Mouse (Mus musculus) spleen, embryonic (tissue): Measurements from ENCODE around the gene Cdc45.
"Not testable (repeated sequence)": the region's sequence is repeated elsewhere in the genome, so short reads cannot be mapped to it uniquely, and the experiment has no call there.

ENCODE experiments used
- CTCF ChIA-PET: fragments of 350-600 bp; sonication (Branson Sonifier 250); formaldehyde crosslinking; loops from one replicate; lab custom pipeline; 2022; lab: Charles Lee

Cdc45 gene

DNA sequence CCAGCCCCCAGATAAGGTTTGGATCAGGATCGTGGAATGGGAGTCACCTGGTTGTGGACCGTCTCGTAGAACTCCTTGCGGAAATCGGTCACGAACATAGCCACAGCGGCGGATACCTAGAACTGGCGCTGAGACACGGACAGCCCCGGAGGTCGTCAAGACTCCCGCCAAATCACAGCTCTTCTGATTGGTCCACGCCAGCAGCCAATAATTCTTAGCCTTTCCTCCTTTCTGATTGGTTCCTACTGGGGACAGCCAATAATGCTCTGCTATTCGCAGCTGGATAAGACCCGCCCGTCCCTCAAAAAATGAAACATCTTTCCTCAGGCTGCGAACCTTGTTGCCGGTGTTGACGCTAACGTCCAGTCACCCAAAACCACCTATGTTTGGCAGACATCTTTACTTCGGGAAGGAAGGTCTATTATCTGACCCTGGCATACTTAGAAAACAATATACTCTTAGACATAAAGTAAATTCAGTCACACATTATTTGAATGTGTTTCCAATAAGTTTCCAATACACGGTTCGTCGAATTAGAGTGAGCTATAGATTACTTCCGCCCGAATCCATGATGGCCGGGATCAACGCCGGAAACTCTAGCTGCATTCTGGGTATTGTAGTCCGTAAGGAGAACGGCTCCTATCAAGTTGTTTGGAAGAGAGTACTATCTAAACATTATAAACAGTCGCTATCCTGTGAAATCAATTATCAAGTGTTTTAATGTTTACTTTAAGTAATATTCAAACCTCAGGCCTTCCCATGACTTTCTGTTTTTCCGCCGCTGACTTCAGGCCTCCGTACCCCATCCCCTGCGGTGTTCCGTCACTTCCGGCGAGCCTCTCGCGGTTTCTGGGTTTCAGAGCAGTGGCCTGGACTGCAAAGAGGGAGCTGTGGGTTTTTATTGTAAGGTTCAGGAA lies at the start of gene Cdc45, which contains the start of gene Ufd1:
TSS of gene Cdc45 (minus strand) at position 520 of the 917 bp plus-strand sequence.
TSS of gene Ufd1 (plus strand) at position 312 of the 917 bp plus-strand sequence.
- CTCF ChIA-PET = interaction anchor here (1.4 kb wide), 2 partner anchors 13 to 64 kb away, joined by 3 read pairs; no protein-coding TSS in a partner anchor

DNA sequence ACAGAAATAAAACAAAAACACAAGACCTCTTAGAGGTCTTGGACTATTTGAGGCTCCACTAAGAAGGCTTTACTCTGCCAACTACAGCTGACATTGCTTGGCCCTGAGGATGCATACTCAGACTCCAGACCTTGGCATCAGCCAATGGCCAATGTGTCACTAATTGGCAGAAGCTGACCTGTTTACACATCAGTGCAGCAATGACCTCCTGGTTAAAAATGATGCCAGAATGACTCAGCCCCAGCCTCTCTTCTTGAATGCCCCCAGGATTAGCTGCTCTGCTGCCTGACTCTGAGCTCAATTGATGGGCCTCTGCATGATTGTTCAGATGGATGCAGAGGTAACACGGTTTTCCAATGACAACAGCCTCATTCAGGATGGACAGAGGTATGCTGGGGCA lies 48.4 kb upstream of the Cdc45 start:
- CTCF ChIA-PET = no interaction called here

DNA sequence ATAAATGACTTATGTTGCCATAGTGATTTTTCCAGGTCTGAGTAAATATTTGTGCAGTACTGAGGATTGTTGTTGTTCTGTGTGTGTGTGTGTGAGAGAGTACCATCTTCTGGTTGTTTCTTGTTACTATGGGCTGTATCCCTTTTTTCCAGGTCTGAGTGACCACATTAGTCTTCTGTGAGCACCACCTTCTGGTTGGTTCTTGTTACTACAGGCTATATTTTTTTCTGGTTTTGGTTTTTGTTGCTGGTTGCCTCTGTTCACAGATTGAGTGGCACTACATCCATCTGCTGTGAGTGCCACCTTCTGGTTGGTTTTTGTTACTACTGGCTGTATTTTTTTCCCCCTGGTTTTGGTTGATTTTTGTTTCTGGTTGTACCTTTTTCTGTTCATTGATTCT lies 46.8 kb upstream of the Cdc45 start:
- CTCF ChIA-PET = no interaction called here

DNA sequence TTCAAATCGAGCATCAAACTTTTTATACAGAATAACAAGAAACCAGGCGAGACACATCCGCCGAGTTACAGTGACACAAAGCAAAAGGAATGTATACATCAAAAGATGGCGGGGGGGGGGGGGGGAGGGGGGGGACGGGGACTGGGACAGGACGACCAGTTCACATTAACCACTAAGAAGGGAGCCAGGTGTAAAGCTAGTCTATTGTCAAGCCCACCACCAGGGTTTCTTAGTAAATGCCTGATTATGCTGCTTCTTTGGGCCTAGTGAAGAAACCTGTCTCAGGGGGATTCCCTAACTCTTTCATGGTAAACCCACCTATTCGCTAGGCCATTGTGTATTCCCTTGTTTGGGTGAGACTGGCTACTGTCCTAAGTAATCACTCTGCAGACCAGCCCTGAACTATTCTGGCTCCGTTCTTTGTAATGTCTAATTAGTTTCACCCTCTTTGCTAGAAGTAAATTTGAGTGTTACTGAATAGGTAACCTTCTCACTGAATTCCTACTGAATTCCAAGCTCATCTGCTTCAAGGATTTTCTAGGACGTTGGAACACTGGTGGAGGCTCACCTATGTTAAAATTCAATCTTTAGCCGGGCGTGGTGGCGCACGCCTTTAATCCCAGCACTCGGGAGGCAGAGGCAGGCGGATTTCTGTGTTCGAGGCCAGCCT lies 37.9 kb upstream of the Cdc45 start:
- CTCF ChIA-PET = not testable (repeated sequence)

DNA sequence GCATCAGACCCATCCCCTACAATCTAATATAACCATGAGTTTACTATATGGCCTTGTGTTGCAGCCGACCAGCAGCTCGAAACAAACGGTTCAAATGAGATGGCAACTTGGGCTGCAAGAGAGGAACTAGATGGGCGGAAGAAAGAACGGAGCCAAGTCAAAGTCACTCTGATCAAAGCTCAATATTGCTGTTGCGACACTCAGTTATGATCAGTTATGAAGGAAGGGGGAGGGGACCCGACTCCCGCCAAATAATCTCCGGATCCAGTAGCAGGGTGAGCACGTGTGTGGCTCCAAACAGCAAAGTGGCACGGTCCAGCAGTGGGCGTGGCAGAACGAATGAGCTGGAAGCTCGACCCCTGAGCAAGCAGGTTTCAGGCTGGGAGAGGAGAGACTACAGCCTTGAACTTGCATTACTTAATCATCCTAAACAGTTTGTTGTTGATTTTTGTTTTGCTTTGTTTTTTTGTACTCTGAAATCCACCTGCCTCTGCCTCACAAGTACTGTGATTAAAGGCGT lies 34.6 kb upstream of the Cdc45 start:
- CTCF ChIA-PET = no interaction called here

DNA sequence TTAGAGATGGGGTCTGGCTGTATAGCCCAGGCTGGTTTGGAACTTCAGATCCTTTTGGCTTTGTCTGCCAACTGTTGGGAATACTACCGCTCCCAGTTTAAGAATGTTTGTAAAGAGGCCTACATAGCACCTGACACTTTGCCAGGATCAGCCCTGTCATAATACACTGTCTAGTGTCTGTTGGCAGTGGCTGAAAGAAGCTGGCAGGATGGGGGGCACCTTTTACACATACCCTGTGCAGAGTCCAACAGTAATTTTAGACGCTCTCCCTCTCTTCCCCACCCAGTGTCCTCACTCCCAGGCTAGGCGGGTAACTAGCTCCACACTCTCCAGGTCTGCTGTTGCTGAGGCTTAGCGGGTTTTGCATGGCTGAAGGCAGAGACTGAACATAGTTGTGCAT lies 26.6 kb upstream of the Cdc45 start:
- CTCF ChIA-PET = no interaction called here

DNA sequence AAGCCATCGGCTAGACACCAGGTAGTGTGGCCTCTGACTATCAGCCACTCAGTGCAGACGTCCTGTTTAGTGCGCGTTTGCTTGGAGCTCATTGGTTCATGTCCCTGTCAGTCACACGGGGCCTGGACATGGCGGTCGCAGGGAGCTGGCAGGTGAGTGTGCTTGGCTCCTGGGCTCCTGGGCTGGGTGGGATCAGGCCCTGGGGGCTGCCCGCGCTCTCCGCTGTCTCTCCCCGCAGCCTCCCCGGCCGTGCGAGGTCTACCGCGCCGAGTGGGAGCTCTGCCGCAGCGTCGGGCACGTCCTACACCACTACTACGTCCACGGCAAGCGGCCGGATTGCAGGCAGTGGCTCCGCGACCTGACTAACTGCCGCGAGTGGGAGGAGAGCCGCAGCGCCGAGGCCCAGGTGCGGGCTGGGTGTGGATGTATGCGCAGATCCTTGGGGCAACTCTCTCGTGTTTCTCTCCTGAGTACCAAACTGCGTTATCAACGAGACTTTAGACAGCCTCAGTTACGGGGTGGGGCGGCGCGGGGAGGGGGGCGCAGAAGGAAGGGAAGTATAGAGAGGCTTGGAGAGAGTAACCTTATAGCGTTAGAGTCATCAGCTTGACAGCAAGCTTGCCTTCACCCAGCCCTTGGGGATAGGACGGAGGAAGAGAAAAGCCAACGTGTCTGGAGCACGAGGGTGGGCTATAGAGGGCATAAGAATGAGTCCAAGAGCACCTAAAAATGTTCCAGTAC lies 24.9 kb upstream of the Cdc45 start, which contains the start of the genes 2510002D24Rik and Gm28539:
TSS of gene 2510002D24Rik (plus strand) at position 111 of the 741 bp plus-strand sequence.
TSS of gene Gm28539 (plus strand) at position 117 of the 741 bp plus-strand sequence.
- CTCF ChIA-PET = interaction anchor here (0.6 kb wide), 1 partner anchor 29 kb away, joined by 3 read pairs; no protein-coding TSS in a partner anchor

- CTCF ChIA-PET = interaction anchor here (0.5 kb wide), 1 partner anchor 1322 kb away, joined by 7 read pairs; no protein-coding TSS in a partner anchor
Observed at GRCm38 (mm10) chr16:18836073-18836467, 24.3 kb upstream of the Cdc45 start.

DNA sequence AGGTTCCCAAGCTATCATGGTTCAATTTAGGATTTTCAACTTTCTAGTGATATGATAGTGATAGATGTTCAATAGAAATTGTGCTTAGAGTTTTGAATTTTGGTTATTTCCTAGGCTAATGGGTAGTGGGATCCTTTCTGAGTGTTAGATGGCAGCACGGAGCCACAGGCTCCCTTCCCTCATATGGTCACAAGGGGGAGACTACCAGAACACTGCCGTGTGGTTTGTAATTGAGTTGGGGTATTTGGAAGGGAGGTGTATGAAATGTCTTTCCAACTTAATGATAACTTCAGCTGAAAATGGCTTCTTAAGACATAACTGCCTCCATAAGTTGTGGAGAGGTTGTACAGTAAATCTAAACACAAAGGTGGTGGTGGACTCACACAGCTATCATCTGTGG lies 21.7 kb upstream of the Cdc45 start:
- CTCF ChIA-PET = no interaction called here

GRCm38 (mm10) chr16:18829102-18829501 lies 17.3 kb upstream of the Cdc45 start:
- CTCF ChIA-PET = no interaction called here

- CTCF ChIA-PET = no interaction called here
Observed at GRCm38 (mm10) chr16:18828630-18829029, 16.8 kb upstream of the Cdc45 start.

GRCm38 (mm10) chr16:18822925-18823324 lies 11.1 kb upstream of the Cdc45 start:
- CTCF ChIA-PET = no interaction called here

GRCm38 (mm10) chr16:18822356-18822755 lies 10.6 kb upstream of the Cdc45 start:
- CTCF ChIA-PET = no interaction called here

DNA sequence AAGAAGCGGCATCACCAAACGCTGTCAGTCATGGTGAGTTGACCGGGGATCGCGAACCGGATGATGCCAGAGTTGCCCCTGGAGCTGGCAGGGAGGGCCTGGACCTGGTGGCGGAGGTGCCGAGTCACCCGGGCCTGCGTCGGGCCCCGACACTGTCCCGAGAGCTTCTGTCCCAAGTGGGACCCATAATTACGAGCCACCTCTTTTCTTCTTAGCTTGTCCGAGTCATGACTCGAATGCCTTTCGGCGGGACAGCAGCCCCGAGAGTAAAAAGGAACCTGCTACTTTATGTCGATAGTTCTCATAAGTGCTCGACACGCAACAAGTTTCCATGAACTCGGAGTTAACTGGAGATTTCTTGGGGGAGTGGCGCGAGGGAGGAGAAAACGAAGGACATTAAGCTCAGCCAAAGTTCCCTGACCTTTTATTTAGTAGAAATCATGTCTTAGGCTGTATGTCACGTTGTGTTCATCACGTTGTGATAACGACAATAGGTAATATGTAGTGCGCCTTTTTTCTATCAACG lies 661 bp upstream of the Cdc45 start:
- CTCF ChIA-PET = interaction anchor here (1.4 kb wide), 2 partner anchors 12 to 63 kb away, joined by 3 read pairs; no protein-coding TSS in a partner anchor

DNA sequence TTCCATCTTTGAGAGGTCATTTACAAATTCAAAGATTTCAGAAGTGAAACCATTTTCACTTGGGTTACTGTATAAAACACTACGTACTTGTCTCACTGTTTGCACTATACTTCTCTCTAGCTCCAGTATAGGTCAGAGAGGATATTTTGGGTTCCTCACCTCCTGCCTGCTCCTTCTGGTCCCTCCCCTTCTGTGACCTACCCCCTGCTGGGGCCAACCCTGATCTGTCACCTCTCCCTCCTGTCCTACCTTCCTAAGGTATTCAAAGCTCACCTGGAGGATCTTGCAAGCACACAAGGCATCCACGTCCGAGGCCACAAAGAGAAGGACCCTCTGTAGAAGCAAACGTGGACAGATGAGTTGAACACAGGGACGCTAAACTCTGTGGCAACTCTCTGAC lies 755 bp downstream of the Cdc45 start:
- CTCF ChIA-PET = no interaction called here

DNA sequence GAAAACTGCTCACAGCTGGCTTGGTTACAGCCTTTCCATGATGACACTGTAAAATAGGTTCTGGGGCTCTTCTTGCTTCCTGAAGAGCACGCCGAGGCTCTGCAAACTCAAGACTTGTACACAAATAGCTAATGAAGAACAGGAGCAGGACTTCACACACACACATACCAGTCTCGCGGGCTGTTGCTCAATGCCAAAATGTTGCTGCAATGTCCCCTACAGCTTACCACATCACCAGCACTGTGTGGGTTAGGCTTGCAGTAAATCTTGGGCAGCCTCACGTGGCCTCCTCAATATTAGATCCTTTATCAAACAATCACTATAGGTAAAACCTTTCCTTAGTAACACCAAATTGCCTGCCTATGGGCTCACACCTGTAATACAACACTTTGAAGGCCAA lies 2.8 kb downstream of the Cdc45 start:
- CTCF ChIA-PET = interaction anchor here (0.6 kb wide), 1 partner anchor 57 kb away, joined by 6 read pairs; no protein-coding TSS in a partner anchor

GRCm38 (mm10) chr16:18805746-18806145 lies 6.0 kb downstream of the Cdc45 start:
- CTCF ChIA-PET = no interaction called here

DNA sequence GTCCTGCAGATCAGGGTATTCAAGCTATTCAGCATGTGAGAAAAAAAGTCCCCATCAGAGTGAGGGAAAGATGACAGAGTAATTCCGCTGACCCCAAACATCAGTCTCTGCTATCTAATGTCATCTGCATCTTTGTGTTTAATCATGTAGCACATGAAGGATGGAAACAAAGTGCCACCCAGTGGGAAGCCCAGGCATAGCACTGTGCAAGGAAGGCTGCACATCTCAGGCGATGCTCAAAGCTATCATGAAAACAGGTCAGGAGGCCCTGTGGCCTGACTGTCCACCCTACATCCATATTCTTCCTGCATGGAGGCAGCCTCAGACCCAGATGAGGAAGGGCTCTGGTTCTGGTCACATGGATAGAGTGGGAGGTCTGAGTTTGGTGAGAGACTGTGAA lies 12.9 kb downstream of the Cdc45 start:
- CTCF ChIA-PET = no interaction called here

DNA sequence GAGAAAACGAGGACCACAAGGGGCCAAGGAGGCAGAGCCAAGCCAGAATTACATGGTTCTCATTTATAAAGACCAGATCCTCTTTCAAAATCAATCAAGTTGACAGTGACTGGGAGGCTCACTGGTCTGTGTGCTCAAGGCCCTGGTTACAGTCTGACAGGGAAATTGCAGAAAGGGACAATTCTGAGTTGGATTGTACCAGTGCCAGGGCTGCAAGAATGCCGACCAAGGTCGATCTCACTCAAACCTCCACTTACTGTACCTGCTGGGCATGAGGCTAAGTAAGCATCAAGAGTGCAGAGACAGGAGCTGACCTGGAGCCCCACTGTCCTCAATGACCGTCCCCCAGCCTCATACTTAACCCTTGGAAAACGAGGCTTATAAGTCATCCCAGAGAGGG lies 13.6 kb downstream of the Cdc45 start:
- CTCF ChIA-PET = no interaction called here

- CTCF ChIA-PET = no interaction called here
Observed at GRCm38 (mm10) chr16:18796645-18797044, 15.1 kb downstream of the Cdc45 start.
